Comparison of ENCODE assay signal across 9 mouse cellular contexts in the genomic region with DNA sequence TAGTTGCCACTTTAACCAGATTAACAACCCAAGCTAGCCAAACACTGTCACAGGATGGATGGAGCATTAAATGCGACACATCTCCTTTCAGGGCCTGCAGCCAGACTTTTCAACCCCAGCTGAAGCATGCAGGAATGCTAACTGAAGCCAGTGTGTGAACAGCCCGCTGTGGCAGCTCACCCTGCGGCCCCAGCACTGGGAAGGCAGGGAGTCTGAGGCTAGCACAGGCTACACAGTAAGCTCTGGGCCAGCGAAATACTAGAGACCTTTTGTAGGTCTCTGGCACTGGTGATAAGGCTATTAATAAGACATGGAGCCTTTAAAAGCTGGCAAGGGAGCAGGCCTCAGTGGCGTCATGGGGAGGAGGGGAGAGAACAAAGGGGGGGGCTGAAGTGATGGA. TPM values are rescaled to one million over a fixed set of nuclear protein-coding genes. Genes with fewer than 3 reads are reported as not detected.
A peak's percentile ranks its signal among the peaks of the same experiment; 100 is the strongest.
DNase-seq lines count a peak whose midpoint lies in the region; ATAC-seq and TF ChIP-seq lines count a peak whose summit lies in the region.
"Had no signal": no experiment of that assay in that cellular context is flagged by ENCODE, and none has a peak within 500 bp of the region (broad histone marks: within the 10 kb centered on the region; RNA-seq: fewer than 3 reads in every experiment).

No protein-coding gene starts in this region.

- no peak for ATAC-seq in kidney, embryonic 16.5 days (ENCODE audit: low FRiP score, low TSS enrichment)
- peak; percentile 57 for ATAC-seq in forebrain, postnatal 0 days
- peak; percentile 35; the same call in 1 of the 2 replicates for ATAC-seq in neural tube, embryonic 14.5 days (ENCODE audit: low read depth)

- 0 out of 2 replicates have a peak overlapping the region, but pooled peaks have one; percentile 4 for H3K9ac ChIP-seq in kidney, embryonic 16.5 days (replicated peaks; ENCODE audit: low read length)
- H3K9ac ChIP-seq in forebrain, postnatal 0 days: no peak overlapping the region
- no peak overlapping the region for H3K9ac ChIP-seq in neural tube, embryonic 14.5 days (replicated peaks; ENCODE audit: low read depth, low read length)

- no peaks in the 10 kb centered on the region for H3K9me3 ChIP-seq in kidney, embryonic 16.5 days (ENCODE audit: low read length)
- no peaks in the 10 kb centered on the region for H3K9me3 ChIP-seq in forebrain, postnatal 0 days (ENCODE audit: low read length)
- H3K9me3 ChIP-seq in neural tube, embryonic 14.5 days (ENCODE audit: control insufficient read depth, low read length): no peaks in the 10 kb centered on the region

- 69% methylated on average over 5 of the region's 5 CpGs for WGBS in kidney, embryonic 16.5 days
- 78% methylated on average over 5 of the region's 5 CpGs for WGBS in kidney, adult 2 months
- WGBS in forebrain, postnatal 0 days: 19% methylated on average over 5 of the region's 5 CpGs
- WGBS in neural tube, embryonic 14.5 days: 39% methylated on average over 5 of the region's 5 CpGs

- intact Hi-C loops in heart, postnatal 36 days (cut with DNase I): no loop called here

- no peak for DNase-seq in kidney, adult 2 months
- no peak for DNase-seq in forebrain, postnatal 0 days
- peak; percentile 13 to 26 for DNase-seq in heart, postnatal 36 days
- no peak for DNase-seq in embryo, embryonic 10 days (ENCODE audit: low spot score)
- DNase-seq in kidney, adult 11 months: no peak
- no peak for DNase-seq in layer of hippocampus, adult 9-11 months

- H3K4me2 ChIP-seq in kidney, embryonic 16.5 days (replicated peaks; ENCODE audit: low read depth, low read length): no peak overlapping the region
- no peak overlapping the region for H3K4me2 ChIP-seq in forebrain, postnatal 0 days (ENCODE audit: low read depth)
- H3K4me2 ChIP-seq in neural tube, embryonic 14.5 days (ENCODE audit: low read depth, low read length): no peak overlapping the region

- H3K27ac ChIP-seq in kidney, embryonic 16.5 days (ENCODE audit: low read length): no peak overlapping the region
- no peak overlapping the region for H3K27ac ChIP-seq in kidney, adult 2 months (ENCODE audit: insufficient read depth, low read depth, low read length)
- no peak overlapping the region for H3K27ac ChIP-seq in forebrain, postnatal 0 days (ENCODE audit: low read depth, low read length)
- peak overlapping the region; percentile 40; the same call in 1 of the 2 replicates for H3K27ac ChIP-seq in neural tube, embryonic 14.5 days (ENCODE audit: low read depth, low read length)

- no peak overlapping the region for H3K4me3 ChIP-seq in kidney, embryonic 16.5 days (ENCODE audit: low read length)
- H3K4me3 ChIP-seq in kidney, adult 2 months (ENCODE audit: insufficient read depth, low read depth, low read length): no peak overlapping the region
- no peak overlapping the region for H3K4me3 ChIP-seq in forebrain, postnatal 0 days (ENCODE audit: low read depth, low read length)
- H3K4me3 ChIP-seq in neural tube, embryonic 14.5 days (ENCODE audit: low read depth, low read length): no peak overlapping the region
- H3K4me3 ChIP-seq: erythroblast, embryonic 14.5 days had no signal

- no peak for TF ChIP-seq CTCF in kidney, adult 2 months (conservative IDR thresholded peaks at IDR 0.05; ENCODE audit: insufficient read depth, insufficient read length, low read depth, low read length)
- TF ChIP-seq CTCF in forebrain, postnatal 0 days (IDR thresholded peaks at IDR 0.05; ENCODE audit: low read depth): no peak

- H3K36me3 ChIP-seq in kidney, embryonic 16.5 days (ENCODE audit: insufficient read depth, low read length): 0 out of 2 replicates have a peak, but pooled peaks cover 5% of the 10 kb centered on the region
- no peaks in the 10 kb centered on the region for H3K36me3 ChIP-seq in kidney, adult 2 months (ENCODE audit: control insufficient read depth, insufficient read depth, low read length)
- H3K36me3 ChIP-seq in forebrain, postnatal 0 days (ENCODE audit: insufficient read depth): no peaks in the 10 kb centered on the region
- H3K36me3 ChIP-seq in neural tube, embryonic 14.5 days (ENCODE audit: control insufficient read depth, insufficient read depth, low read length): no peaks in the 10 kb centered on the region

- peaks cover 26% of the 10 kb centered on the region for H3K4me1 ChIP-seq in kidney, embryonic 16.5 days (ENCODE audit: insufficient read depth, low read length)
- H3K4me1 ChIP-seq in kidney, adult 2 months (ENCODE audit: control insufficient read depth, insufficient read depth, low read length): no peaks in the 10 kb centered on the region
- peaks cover 11% of the 10 kb centered on the region; the same call in 1 of the 2 replicates for H3K4me1 ChIP-seq in forebrain, postnatal 0 days (ENCODE audit: insufficient read depth)
- H3K4me1 ChIP-seq in neural tube, embryonic 14.5 days (ENCODE audit: control insufficient read depth, insufficient read depth, low read length): peaks cover 26% of the 10 kb centered on the region

- no peaks in the 10 kb centered on the region for H3K27me3 ChIP-seq in kidney, embryonic 16.5 days (ENCODE audit: insufficient read depth, low read length)
- no peaks in the 10 kb centered on the region for H3K27me3 ChIP-seq in kidney, adult 2 months (replicated peaks; ENCODE audit: control insufficient read depth, insufficient read depth, low read length)
- no peaks in the 10 kb centered on the region for H3K27me3 ChIP-seq in forebrain, postnatal 0 days (ENCODE audit: insufficient read depth, low read length)
- H3K27me3 ChIP-seq in neural tube, embryonic 14.5 days (ENCODE audit: control insufficient read depth, insufficient read depth, low read length): no peaks in the 10 kb centered on the region

- no peak for TF ChIP-seq POLR2A in kidney, adult 2 months (IDR thresholded peaks at IDR 0.05; ENCODE audit: low read depth, low read length)

RNA-seq across cellular contexts. Expression of gene Auh, which starts 49.1 kb away (rescaled TPM):
- polyA plus RNA-seq in kidney, embryonic 16.5 days (2015; fragmentation: Nextera tagmentation; extraction: Ambion mirVana): 64.1 and 68.0 TPM in 2 replicates
- polyA plus RNA-seq in kidney, adult 2 months (2012; rRNA removed): 72.7 and 88.6 TPM in 2 replicates
- total RNA-seq in forebrain, postnatal 0 days (2014; rRNA removed): 50.3 and 56.2 TPM in 2 replicates
- polyA plus RNA-seq in forebrain, postnatal 0 days (2015; fragmentation: Nextera tagmentation; extraction: Ambion mirVana): 55.3 and 58.7 TPM in 2 replicates
- total RNA-seq in heart, postnatal 36 days (2021): 100 to 1,000 TPM; 139 to 141 TPM
- polyA plus RNA-seq in neural tube, embryonic 14.5 days (2014; fragmentation: Nextera tagmentation; extraction: Ambion mirVana): 63.6 and 65.8 TPM in 2 replicates

Comparison
In these comparisons a context has a peak if more than half of its experiments do, and no peak if none do; other contexts are left out.
1. DNase-seq: peak in heart, postnatal 36 days (2 of 2); none in kidney, adult 2 months (single experiment), forebrain, postnatal 0 days (single experiment), embryo, embryonic 10 days (single experiment), kidney, adult 11 months (single experiment) and layer of hippocampus, adult 9-11 months (single experiment).